Mouse (Mus musculus) ZHBTc4 (cell line): ENCODE results near the gene Gm21953.
"Not testable (repeated sequence)": the region's sequence is repeated elsewhere in the genome, so short reads cannot be mapped to it uniquely, and the experiment has no call there.

Experiments
- DNase-seq: peaks from one replicate; pipeline ENCODE4 v3.0.0-alpha.2; 2011; ENCODE audit warnings: low read depth, low spot score

The Gm21953 gene

DNA sequence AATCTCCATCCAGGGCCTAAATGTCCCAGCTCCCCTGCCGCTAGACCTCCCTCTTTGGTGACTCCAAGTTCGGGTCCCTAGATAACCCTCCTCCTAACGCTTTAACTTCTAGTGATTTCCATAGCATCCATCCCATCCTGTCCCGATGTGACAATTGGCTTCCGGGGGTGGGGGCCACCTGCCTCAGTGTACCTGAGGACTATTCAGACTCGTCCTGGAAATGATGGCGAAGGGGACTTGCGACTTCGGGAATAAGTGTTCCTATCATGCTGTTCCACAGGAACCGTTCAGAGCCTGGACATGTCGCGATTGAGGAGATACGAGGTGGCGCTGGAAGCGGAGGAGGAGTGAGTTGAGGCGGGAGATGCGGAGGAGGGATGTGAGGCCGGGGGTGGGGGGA is at the start of gene Gm21953:
TSS of gene Gm21953 (plus strand) at position 301 of the 400 bp plus-strand sequence.
- DNase-seq: not testable (repeated sequence)

DNA sequence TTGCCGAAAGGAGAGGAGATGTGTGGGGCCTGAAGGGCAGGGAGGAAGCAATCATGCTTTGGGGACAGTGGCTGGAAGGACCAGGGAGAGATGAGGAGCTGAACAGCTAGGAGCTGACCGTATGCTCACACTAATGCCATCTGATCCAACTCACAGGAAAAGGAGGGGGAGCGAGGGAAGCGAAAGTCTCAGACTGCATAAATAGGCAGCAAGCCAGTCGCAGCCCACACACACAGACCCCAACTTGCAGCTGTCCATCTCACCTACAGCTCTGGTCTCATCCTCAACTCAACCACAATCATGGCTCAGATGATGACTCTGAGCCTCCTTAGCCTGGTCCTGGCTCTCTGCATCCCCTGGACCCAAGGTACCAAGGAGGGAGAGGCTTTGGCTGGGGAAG is 38.6 kb upstream of the Gm21953 start, which contains the start of gene Ccl21b:
TSS of gene Ccl21b (plus strand) at position 301 of the 400 bp plus-strand sequence.
- DNase-seq: not testable (repeated sequence)

DNA sequence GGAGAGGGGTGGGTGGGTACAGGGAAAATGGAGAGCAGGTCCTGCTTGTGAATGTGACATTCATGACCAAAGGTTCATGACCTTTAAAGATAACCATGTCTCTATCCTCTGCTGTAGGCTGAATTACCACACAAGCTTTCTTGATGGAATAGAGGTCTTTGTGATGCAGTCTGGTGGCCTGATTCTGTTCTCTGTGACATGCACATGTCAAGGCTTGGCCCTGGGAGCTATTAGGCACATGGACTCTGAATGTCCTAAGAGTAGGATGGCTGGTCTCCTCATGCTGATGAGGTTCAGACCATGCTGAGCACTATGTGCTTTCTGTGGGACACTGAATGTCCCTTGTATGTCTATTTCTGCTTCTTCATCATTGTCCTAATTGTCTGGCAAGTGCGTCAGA is 24.0 kb downstream of the Gm21953 start, which contains the start of gene Fam205a3:
TSS of gene Fam205a3 (plus strand) at position 301 of the 400 bp plus-strand sequence.
- DNase-seq: not testable (repeated sequence)
